Mouse (Mus musculus): Measurements from ENCODE around the gene Mrs2. TPM values are rescaled to one million over a fixed set of nuclear protein-coding genes. Genes with fewer than 3 reads are reported as not detected.

Gene Mrs2
- polyA plus RNA-seq, 1 experiment = 8.6 TPM

GRCm38 (mm10) chr13:25002965-25003364, 17.2 kb downstream of the Mrs2 start:
- no peak for TF ChIP-seq GATA1 (IDR thresholded peaks at IDR 0.05; ENCODE audit: low read length)

- no peak for TF ChIP-seq GATA1 (IDR thresholded peaks at IDR 0.05; ENCODE audit: low read length)
Observed at GRCm38 (mm10) chr13:24999538-24999937, 20.6 kb downstream of the Mrs2 start.

GRCm38 (mm10) chr13:24993160-24993559, 27.0 kb downstream of the Mrs2 start:
- no peak for TF ChIP-seq GATA1 (IDR thresholded peaks at IDR 0.05; ENCODE audit: low read length)

- no peak for TF ChIP-seq GATA1 (IDR thresholded peaks at IDR 0.05; ENCODE audit: low read length)
Observed at GRCm38 (mm10) chr13:24989006-24989405, 31.2 kb downstream of the Mrs2 start.

GRCm38 (mm10) chr13:24988391-24988790, 31.8 kb downstream of the Mrs2 start:
- TF ChIP-seq GATA1 (IDR thresholded peaks at IDR 0.05; ENCODE audit: low read length) = no peak

- no peak for TF ChIP-seq GATA1 (IDR thresholded peaks at IDR 0.05; ENCODE audit: low read length)
Observed at GRCm38 (mm10) chr13:24985435-24985834, 34.7 kb downstream of the Mrs2 start.

GRCm38 (mm10) chr13:24981031-24981430, 39.1 kb downstream of the Mrs2 start:
- no peak for TF ChIP-seq GATA1 (IDR thresholded peaks at IDR 0.05; ENCODE audit: low read length)

GRCm38 (mm10) chr13:24977820-24978342, 42.3 kb downstream of the Mrs2 start:
- no peak for TF ChIP-seq GATA1 (IDR thresholded peaks at IDR 0.05; ENCODE audit: low read length)

GRCm38 (mm10) chr13:24976384-24976783, 43.8 kb downstream of the Mrs2 start:
- TF ChIP-seq GATA1 (IDR thresholded peaks at IDR 0.05; ENCODE audit: low read length) = no peak

- no peak for TF ChIP-seq GATA1 (IDR thresholded peaks at IDR 0.05; ENCODE audit: low read length)
Observed at GRCm38 (mm10) chr13:24965846-24966201, 54.4 kb downstream of the Mrs2 start.

GRCm38 (mm10) chr13:24965130-24965845, 54.9 kb downstream of the Mrs2 start:
- TF ChIP-seq GATA1 (IDR thresholded peaks at IDR 0.05; ENCODE audit: low read length) = no peak

- no peak for TF ChIP-seq GATA1 (IDR thresholded peaks at IDR 0.05; ENCODE audit: low read length)
Observed at GRCm38 (mm10) chr13:24962119-24962518, 58.1 kb downstream of the Mrs2 start.

GRCm38 (mm10) chr13:24960084-24960483, 60.1 kb downstream of the Mrs2 start:
- TF ChIP-seq GATA1 (IDR thresholded peaks at IDR 0.05; ENCODE audit: low read length) = no peak

GRCm38 (mm10) chr13:24958671-24959070, 61.5 kb downstream of the Mrs2 start:
- no peak for TF ChIP-seq GATA1 (IDR thresholded peaks at IDR 0.05; ENCODE audit: low read length)

GRCm38 (mm10) chr13:24955500-24955899, 64.7 kb downstream of the Mrs2 start:
- no peak for TF ChIP-seq GATA1 (IDR thresholded peaks at IDR 0.05; ENCODE audit: low read length)

GRCm38 (mm10) chr13:24955091-24955490, 65.1 kb downstream of the Mrs2 start:
- TF ChIP-seq GATA1 (IDR thresholded peaks at IDR 0.05; ENCODE audit: low read length) = no peak

GRCm38 (mm10) chr13:24952659-24953058, 67.5 kb downstream of the Mrs2 start:
- TF ChIP-seq GATA1 (IDR thresholded peaks at IDR 0.05; ENCODE audit: low read length) = no peak

Data from G1E-ER4 (cell line).